Mouse (Mus musculus): ENCODE data around the gene Asmt.

Gene Asmt

DNA sequence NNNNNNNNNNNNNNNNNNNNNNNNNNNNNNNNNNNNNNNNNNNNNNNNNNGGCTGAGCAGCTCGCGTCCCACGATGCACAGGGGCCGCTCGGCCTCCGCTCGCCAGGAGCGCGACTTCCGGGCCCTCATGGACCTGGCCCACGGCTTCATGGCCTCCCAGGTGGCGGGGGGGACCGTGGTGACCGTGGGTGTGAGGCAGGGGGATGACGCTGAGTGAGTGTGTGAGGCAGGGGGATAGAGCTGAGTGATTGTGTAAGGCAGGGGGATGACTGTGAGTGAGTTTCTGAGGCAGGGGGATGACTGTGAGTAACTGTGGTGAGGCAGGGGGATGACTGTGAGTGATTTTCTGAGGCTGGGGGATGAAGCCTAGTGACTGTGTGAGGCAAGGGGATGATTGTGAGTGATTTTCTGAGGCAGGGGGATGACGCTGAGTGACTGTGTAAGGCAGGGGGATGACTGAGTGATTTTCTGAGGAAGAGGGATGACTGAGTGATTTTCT lies at the start of gene Asmt:
TSS of gene Asmt (plus strand) at position 51 of the 499 bp plus-strand sequence.
- peak in 1 of 2 experiments; percentile 31 for DNase-seq

DNA sequence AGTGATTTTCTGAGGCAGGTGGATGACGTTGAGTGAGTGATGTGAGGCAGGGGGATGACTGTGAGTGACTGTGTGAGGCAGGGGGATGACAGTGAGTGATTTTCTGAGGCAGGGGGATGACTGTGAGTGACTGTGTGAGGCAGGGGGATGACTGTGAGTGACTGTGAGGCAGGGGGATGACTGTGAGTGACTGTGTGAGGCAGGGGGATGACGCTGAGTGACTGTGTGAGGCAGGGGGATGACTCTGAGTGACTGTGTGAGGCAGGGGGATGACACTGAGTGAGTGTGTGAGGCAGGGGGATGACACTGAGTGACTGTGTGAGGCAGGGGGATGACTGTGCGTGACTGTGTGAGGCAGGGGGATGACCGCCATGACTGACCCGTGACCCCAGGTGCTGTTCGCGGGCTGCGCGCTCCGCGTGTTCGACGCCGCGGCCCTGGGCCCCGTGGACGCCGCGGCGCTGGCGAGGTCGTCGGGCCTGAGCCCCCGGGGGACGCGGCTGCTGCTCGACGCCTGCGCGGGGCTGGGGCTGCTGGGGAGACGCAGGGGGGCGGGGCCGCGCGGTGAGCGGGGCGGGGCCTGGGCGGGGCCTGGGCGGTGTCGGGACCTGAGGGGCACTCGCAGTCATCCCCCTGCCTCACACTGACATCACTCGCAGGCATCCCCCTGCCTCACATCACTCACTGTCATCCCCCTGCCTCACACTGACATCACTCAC lies 948 bp downstream of the Asmt start:
- DNase-seq: no peak

DNA sequence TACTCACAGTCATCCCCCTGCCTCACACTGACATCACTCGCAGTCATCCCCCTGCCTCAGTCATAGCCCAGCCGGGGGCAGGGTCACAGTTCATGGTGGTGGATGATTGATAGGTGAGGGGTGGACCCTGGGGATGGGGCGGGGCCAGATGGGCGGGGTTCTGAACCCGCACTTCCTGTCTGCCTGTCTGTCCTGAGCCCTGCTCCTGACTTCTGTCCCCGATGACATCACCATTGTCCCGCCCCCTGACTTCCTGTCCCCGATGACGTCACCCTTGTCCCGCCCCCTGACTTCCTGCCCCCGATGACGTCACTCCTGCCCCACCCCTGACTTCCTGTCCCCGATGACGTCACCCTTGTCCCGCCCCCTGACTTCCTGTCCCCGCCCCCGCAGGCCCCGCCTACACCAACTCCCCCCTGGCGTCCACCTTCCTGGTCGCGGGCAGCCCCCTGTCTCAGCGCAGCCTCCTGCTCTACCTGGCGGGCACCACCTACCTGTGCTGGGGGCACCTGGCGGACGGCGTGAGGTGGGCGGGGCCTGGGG lies 1.9 kb downstream of the Asmt start:
- DNase-seq: peak; percentile 14 to 32

DNA sequence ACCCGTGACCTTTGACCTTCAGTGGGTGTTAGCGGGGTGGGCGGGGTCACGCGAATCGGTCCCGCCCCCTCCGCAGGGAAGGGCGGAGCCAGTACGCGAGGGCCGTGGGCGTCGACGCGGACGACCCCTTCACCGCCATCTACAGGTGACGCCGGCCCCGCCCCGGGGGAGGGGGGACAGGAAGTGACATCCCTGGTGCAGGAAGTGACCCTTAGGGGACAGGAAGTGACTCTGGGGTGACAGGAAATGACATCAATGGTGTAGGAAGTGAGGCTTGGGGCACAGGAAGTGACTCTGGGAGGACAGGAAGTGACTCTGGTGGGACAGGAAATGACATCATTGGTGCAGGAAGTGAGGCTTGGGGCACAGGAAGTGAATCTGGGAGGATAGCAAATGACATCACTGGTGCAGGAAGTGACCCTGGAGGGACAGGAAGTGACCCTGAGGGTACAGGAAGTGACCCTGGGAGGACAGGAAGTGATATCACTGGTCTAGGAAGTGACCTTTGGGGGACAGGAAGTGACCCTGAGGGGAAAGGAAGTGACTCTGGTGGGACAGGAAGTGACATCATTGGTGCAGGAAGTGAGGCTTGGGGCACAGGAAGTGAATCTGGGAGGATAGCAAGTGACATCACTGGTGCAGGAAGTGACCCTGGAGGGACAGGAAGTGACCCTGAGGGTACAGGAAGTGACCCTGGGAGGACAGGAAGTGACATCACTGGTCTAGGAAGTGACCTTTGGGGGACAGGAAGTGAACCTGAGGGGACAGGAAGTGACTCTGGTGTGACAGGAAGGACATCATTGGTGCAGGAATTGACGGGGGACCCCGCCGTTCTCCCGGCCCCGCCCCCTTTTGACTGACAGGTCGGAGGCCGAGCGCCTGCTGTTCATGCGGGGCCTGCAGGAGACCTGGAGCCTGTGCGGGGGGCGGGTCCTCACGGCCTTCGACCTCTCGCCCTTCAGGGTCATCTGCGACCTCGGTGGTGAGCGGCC lies 2.7 kb downstream of the Asmt start:
- peak in 1 of 2 experiments; percentile 28 for DNase-seq

DNA sequence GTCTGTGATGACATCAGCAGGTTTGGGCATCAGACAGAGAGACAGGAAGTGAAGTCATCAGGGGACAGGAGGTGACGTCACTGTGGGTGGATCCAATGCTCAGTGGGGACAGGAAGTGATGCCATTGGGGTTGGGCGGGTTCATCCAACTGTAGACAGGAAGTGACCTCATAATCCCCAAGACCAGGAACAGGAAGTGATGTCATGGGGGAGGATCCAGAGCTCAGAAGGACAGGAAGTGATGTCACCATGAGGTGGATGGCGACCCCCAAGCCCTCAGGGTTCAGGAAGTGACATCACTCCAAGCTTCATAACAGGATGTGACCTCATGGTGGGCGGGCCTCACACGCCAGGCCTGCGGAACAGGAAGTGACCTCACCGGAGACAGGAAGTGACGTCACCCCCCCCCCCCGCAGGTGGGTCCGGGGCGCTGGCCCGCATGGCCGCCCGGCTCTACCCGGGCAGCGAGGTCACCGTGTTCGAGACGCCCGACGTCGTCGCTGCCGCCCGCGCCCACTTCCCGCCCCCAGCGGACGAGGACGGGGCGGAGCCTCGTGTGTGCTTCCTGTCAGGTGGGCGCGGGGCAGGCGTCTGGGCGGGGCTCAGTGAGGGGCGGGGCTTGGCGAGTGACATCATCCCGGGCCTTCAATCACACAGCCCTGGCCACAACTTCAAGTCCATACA lies 3.6 kb downstream of the Asmt start:
- no peak for DNase-seq

DNA sequence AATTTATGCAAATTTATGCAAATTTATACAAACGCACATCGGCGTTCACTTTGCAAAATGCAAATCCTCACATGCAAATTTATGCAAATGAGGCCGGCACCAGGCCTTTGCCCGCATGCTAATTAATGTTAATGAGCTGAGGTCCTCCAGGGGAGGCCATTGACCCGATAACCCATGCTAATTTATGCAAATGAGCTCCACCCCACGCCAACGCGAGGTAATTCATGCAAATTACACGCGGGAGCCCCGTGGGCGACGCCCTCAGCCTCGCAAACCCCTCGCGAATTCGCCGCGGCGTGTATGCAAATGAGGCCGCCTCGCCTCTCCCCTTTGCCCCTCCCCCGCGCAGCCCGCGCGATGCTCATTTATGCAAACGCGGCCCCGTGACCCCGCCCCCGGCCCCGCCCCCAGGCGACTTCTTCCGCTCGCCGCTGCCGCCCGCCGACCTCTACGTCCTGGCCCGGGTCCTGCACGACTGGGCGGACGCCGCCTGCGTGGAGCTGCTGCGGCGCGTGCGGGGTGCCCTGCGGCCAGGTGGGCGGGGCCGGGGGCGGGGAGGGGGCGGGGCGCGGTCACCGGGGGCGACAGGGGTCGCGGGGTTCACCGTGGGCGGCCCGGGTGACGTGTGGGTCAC lies 4.3 kb downstream of the Asmt start:
- DNase-seq: no peak

DNA sequence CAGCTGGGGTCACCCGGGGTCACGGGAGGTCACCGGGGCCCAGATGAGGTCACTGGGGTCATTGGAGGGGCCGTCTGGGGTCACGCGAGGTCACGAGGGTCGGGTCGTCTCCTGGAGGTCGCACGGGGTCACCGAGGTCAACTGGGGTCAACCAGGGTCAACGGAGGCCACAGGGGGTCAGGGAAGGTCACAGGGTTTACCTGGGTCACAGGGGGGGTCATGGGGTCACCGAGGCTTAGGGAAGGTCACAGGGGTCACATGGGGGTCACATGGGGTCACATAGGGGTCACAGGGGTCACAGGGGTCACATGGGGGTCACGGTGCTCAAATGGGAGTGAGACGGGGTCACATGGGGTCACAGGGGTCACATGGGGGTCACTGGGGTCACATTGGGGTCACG lies 4.8 kb downstream of the Asmt start:
- no peak for DNase-seq

DNA sequence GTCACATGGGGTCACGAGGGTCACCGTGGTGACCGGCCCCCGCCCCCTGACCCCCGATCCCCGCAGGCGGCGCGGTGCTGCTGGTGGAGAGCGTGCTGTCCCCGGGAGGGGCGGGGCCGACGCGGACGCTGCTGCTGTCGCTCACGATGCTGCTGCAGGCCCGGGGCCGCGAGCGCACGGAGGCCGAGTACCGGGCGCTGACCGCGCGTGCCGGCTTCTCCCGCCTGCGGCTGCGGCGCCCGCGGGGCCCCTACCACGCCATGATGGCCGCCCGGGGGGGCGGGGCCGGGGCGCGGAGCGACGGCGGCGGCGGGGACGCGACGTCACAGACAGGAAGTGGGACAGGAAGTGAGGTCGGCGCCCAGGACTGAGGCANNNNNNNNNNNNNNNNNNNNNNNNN lies 5.2 kb downstream of the Asmt start:
- peak in 1 of 2 experiments; percentile 26 for DNase-seq
